Comparison of ENCODE assay signal across 35 mouse cellular contexts in the genomic region with DNA sequence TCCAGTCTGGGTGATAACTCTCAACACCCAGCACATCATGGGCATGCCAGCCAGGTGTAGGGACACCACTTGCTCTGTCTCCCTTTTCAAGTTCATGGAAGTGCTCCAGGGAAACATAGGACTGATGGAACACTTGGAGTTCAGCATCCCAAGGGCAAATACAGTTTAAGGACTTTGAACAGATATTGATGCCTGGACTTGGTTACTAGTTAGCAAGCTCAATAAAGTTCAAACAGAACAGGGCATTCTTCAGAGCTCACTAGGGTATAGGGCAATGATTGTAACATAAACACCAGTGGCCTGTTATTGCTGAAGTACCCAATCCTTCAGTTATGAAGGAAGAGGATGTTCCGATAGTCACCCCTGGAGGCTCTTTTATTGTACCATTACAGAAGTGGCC.
"Had no signal": no experiment of that assay in that cellular context is flagged by ENCODE, and none has a peak within 500 bp of the region (broad histone marks: within the 10 kb centered on the region; RNA-seq: fewer than 3 reads in every experiment).

No protein-coding gene starts in this region.

- DNase-seq: heart, adult 2 months; heart, postnatal 10 days; heart, postnatal 14 days; heart, postnatal 36 days; heart, postnatal 4 days; kidney, adult 11 months; kidney, adult 18-20 months; kidney, adult 2 months; kidney, adult 8-10 months; kidney, adult 9 months; kidney, postnatal 10 days; kidney, postnatal 14 days; kidney, postnatal 25 days; kidney, postnatal 36 days; kidney, postnatal 4 days; layer of hippocampus, adult 9-11 months had no signal

- H3K27me3 ChIP-seq: heart, embryonic 12.5 days; heart, embryonic 13.5 days; heart, embryonic 15.5 days; hindbrain, embryonic 12.5 days; hindbrain, embryonic 13.5 days; hindbrain, embryonic 15.5 days; intestine, embryonic 15.5 days; kidney, embryonic 15.5 days had no signal

- H3K9me3 ChIP-seq: heart, embryonic 10.5 days; heart, embryonic 12.5 days; heart, embryonic 13.5 days; heart, embryonic 15.5 days; hindbrain, embryonic 10.5 days; hindbrain, embryonic 12.5 days; hindbrain, embryonic 13.5 days; hindbrain, embryonic 15.5 days; intestine, embryonic 15.5 days; kidney, embryonic 15.5 days had no signal

- H3K4me1 ChIP-seq: heart, embryonic 13.5 days; heart, embryonic 15.5 days; hindbrain, embryonic 10.5 days; hindbrain, embryonic 12.5 days; hindbrain, embryonic 13.5 days; hindbrain, embryonic 15.5 days; intestine, embryonic 15.5 days; kidney, embryonic 15.5 days had no signal

- ATAC-seq: hindbrain, embryonic 16.5 days; hindbrain, postnatal 0 days; inflammation-experienced regulatory T-cells, adult 6 months; intestine, embryonic 15.5 days; intestine, embryonic 16.5 days; intestine, postnatal 0 days had no signal

- H3K27ac ChIP-seq: heart, adult 2 months; heart, embryonic 10.5 days; heart, embryonic 13.5 days; heart, embryonic 15.5 days; hindbrain, embryonic 10.5 days; hindbrain, embryonic 12.5 days; hindbrain, embryonic 13.5 days; hindbrain, embryonic 14.5 days; hindbrain, embryonic 15.5 days; hindbrain, postnatal 0 days; intestine, embryonic 15.5 days; kidney, embryonic 15.5 days; kidney, postnatal 0 days; layer of hippocampus, adult 2 months had no signal

- H3K4me2 ChIP-seq: heart, embryonic 11.5 days; heart, embryonic 12.5 days; heart, embryonic 13.5 days; heart, embryonic 15.5 days; hindbrain, embryonic 12.5 days; hindbrain, embryonic 13.5 days; hindbrain, embryonic 14.5 days; hindbrain, embryonic 15.5 days; intestine, embryonic 15.5 days; kidney, embryonic 15.5 days had no signal

- H3K9ac ChIP-seq: heart, embryonic 12.5 days; heart, embryonic 13.5 days; heart, embryonic 15.5 days; hindbrain, embryonic 12.5 days; hindbrain, embryonic 13.5 days; hindbrain, embryonic 14.5 days; hindbrain, embryonic 15.5 days; intestine, embryonic 15.5 days; kidney, embryonic 15.5 days had no signal

- H3K4me3 ChIP-seq: heart, adult 2 months; heart, embryonic 10.5 days; heart, embryonic 12.5 days; heart, embryonic 13.5 days; heart, embryonic 15.5 days; hindbrain, embryonic 10.5 days; hindbrain, embryonic 12.5 days; hindbrain, embryonic 13.5 days; hindbrain, embryonic 15.5 days; intestine, embryonic 15.5 days; kidney, embryonic 15.5 days; layer of hippocampus, adult 2 months had no signal

- H3K36me3 ChIP-seq: heart, embryonic 10.5 days; heart, embryonic 12.5 days; heart, embryonic 13.5 days; heart, embryonic 15.5 days; hindbrain, embryonic 10.5 days; hindbrain, embryonic 12.5 days; hindbrain, embryonic 13.5 days; hindbrain, embryonic 15.5 days; intestine, embryonic 15.5 days; kidney, embryonic 15.5 days had no signal
